Mouse (Mus musculus): Measurements from ENCODE around the gene Serpina1f. TPM values are rescaled to one million over a fixed set of nuclear protein-coding genes. Genes with fewer than 3 reads are reported as not detected.
"Not testable (repeated sequence)": the region's sequence is repeated elsewhere in the genome, so short reads cannot be mapped to it uniquely, and the experiment has no call there.

Gene Serpina1f
- 0.18 and 0.21 TPM in 2 replicates for polyA plus RNA-seq (2015; fragmentation: Nextera tagmentation; extraction: Ambion mirVana)

- no peak for ATAC-seq
- Histone ChIP-seq H3K27ac (ENCODE audit: low read depth, low read length) (no peak within 1 kb of the TSS), H3K4me1 (replicated peaks; ENCODE audit: control insufficient read depth, insufficient read depth, low read length) (no peaks in the 10 kb centered on the region), H3K4me2 (replicated peaks; ENCODE audit: low read depth) (no peak within 1 kb of the TSS), H3K4me3 (ENCODE audit: low read depth, low read length) (no peak within 1 kb of the TSS), H3K9ac (ENCODE audit: low read depth, low read length) (no peak within 1 kb of the TSS), H3K27me3 (replicated peaks; ENCODE audit: control insufficient read depth, insufficient read depth, low read length) (no peaks in the 10 kb centered on the region), H3K36me3 (ENCODE audit: control insufficient read depth, insufficient read depth) (no peaks in the 10 kb centered on the region), H3K9me3 (ENCODE audit: control insufficient read depth) (no peaks in the 10 kb centered on the region)
- no peak for TF ChIP-seq CTCF (IDR thresholded peaks at IDR 0.05; ENCODE audit: low read depth)
- WGBS: 89% methylated on average over 8 of the region's 8 CpGs
Observed at GRCm38 (mm10) chr12:103695429-103695828, at the start of gene Serpina1f. Gene Serpina1f, minus strand, starts transcription at chr12:103695529.

DNA sequence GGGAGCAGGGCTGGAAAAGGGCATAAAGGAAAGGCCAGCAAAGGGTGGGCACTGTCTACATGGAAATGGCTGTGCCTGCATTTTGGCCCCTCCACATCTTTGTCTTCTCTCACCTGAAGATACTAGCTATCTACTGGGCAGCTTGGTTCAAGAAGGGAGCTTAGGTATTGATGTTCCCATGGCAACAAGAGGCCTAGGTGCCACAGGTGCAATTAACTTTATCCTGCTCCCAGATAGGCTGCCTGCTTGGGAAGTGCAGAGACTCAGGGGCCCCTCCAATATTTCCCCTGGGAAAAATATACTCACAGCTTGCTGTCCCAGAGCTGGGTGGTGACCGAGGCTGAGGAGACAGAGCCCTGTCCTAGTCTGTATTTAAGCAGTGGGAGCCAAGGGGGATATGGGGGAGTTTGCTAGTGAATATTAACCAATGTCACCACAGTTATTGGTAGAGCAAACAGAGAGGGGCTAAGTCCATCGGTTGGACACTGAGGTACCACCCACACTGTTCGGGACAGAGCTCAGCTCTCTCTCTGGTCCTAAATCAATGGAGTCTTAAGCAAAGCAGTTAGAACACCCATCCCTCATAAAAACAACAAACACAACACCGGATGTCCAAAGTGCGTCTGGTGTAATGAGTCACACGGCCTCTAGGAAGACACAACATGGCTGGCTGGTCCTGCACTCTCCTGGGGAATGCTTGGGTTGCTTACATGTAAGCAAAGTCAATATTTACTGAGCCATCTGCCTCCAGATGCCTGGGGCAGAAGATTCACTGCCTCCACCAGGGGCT lies 42.7 kb upstream of the Serpina1f start:
- not testable (repeated sequence) for H3K9me3 ChIP-seq (ENCODE audit: control insufficient read depth); H3K4me1 ChIP-seq (replicated peaks; ENCODE audit: control insufficient read depth, insufficient read depth, low read length); H3K36me3 ChIP-seq (ENCODE audit: control insufficient read depth, insufficient read depth); H3K9ac ChIP-seq (ENCODE audit: low read depth, low read length); H3K4me2 ChIP-seq (replicated peaks; ENCODE audit: low read depth); H3K4me3 ChIP-seq (ENCODE audit: low read depth, low read length); H3K27ac ChIP-seq (ENCODE audit: low read depth, low read length); H3K27me3 ChIP-seq (replicated peaks; ENCODE audit: control insufficient read depth, insufficient read depth, low read length)
- peak; percentile 67; the same call in 1 of the 2 replicates for ATAC-seq
- 30% methylated on average over 5 of the region's 6 CpGs for WGBS
- 0 out of 2 replicates have a peak, but pooled peaks have one; percentile 1 for TF ChIP-seq CTCF (IDR thresholded peaks at IDR 0.05; ENCODE audit: low read depth)

DNA sequence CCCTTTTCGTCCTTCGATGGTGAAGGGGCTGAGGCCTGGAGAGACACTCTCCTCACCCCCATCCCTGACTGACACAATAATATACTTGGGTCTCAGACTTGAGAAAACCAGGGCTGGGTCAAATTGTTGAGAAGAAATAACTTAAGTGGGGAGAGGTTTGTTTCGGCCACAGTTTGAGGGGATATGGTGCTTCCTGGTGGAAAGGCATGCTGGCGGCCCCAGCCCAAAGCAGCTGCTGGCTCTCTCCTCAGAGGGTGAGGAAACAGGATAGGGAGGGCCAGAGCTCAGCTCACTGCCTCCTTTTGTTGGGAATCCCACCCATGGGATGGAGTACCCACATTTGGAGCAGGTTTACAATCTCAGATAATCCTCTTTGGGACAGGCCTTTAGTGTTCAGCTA lies 40.2 kb upstream of the Serpina1f start:
- not testable (repeated sequence) for H3K9ac ChIP-seq (ENCODE audit: low read depth, low read length); H3K27ac ChIP-seq (ENCODE audit: low read depth, low read length); H3K4me2 ChIP-seq (replicated peaks; ENCODE audit: low read depth); H3K4me3 ChIP-seq (ENCODE audit: low read depth, low read length); H3K27me3 ChIP-seq (replicated peaks; ENCODE audit: control insufficient read depth, insufficient read depth, low read length); H3K36me3 ChIP-seq (ENCODE audit: control insufficient read depth, insufficient read depth); H3K9me3 ChIP-seq (ENCODE audit: control insufficient read depth); ATAC-seq; H3K4me1 ChIP-seq (replicated peaks; ENCODE audit: control insufficient read depth, insufficient read depth, low read length)
- 95% methylated on average over 4 of the region's 4 CpGs for WGBS

DNA sequence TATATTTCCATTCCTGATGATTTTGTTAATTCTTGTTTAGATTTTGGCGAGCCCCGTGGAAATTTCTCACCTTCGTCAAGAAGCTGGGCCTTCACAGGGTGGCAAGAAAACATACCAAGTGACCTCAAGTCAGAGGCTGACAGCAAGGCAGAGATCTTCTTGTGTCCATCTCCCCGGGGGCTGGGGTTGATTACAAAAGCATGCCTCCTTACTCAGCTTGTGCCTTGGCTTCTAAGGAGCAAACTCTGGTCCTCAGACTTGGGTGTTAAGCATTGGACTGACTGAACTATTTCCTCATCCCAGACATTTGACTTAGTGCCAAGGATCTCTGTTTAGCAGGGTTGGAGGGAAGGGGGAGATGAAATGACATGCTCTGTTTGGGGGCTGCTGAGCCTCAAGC lies 39.8 kb upstream of the Serpina1f start:
- not testable (repeated sequence) for H3K9ac ChIP-seq (ENCODE audit: low read depth, low read length); H3K27ac ChIP-seq (ENCODE audit: low read depth, low read length); H3K27me3 ChIP-seq (replicated peaks; ENCODE audit: control insufficient read depth, insufficient read depth, low read length); H3K9me3 ChIP-seq (ENCODE audit: control insufficient read depth); H3K4me3 ChIP-seq (ENCODE audit: low read depth, low read length); H3K36me3 ChIP-seq (ENCODE audit: control insufficient read depth, insufficient read depth); ATAC-seq; H3K4me1 ChIP-seq (replicated peaks; ENCODE audit: control insufficient read depth, insufficient read depth, low read length); H3K4me2 ChIP-seq (replicated peaks; ENCODE audit: low read depth)
- 79% methylated on average over 4 of the region's 4 CpGs for WGBS

DNA sequence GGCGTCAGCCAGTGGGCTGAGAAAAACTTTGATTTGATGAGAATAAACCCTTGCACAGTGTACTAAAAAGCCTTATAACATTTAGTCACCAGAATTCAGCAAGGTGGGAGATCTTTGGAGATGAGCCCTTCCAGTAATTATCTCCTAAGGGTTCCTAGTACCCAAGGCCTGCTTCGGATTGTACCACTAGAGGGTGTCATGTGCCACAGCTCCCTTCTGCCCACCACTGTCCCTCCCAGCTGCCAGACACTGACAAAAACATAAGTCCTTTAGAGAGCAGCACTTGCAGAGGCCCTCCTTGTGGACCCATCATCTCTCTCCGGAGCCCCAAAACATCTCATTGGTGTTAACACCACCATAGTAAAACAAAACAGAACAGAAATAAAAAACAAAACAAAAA lies 16.2 kb upstream of the Serpina1f start:
- peak; percentile 72 for TF ChIP-seq CTCF (IDR thresholded peaks at IDR 0.05; ENCODE audit: low read depth)
- no peaks in the 10 kb centered on the region for H3K9me3 ChIP-seq (ENCODE audit: control insufficient read depth)
- no peaks in the 10 kb centered on the region for H3K4me1 ChIP-seq (replicated peaks; ENCODE audit: control insufficient read depth, insufficient read depth, low read length)
- no peak overlapping the region for H3K9ac ChIP-seq (ENCODE audit: low read depth, low read length)
- H3K36me3 ChIP-seq (ENCODE audit: control insufficient read depth, insufficient read depth): no peaks in the 10 kb centered on the region
- WGBS: 76% methylated on average over 3 of the region's 3 CpGs
- no peak overlapping the region for H3K4me2 ChIP-seq (replicated peaks; ENCODE audit: low read depth)
- H3K27ac ChIP-seq (ENCODE audit: low read depth, low read length): no peak overlapping the region
- no peaks in the 10 kb centered on the region for H3K27me3 ChIP-seq (replicated peaks; ENCODE audit: control insufficient read depth, insufficient read depth, low read length)
- ATAC-seq: no peak
- H3K4me3 ChIP-seq (ENCODE audit: low read depth, low read length): no peak overlapping the region

- WGBS: 61% methylated on average over 1 of the region's 1 CpGs
- Histone ChIP-seq H3K4me1 (replicated peaks; ENCODE audit: control insufficient read depth, insufficient read depth, low read length) (no peaks in the 10 kb centered on the region), H3K36me3 (ENCODE audit: control insufficient read depth, insufficient read depth) (no peaks in the 10 kb centered on the region), H3K4me2 (replicated peaks; ENCODE audit: low read depth) (no peak overlapping the region), H3K9me3 (ENCODE audit: control insufficient read depth) (no peaks in the 10 kb centered on the region), H3K27ac (ENCODE audit: low read depth, low read length) (no peak overlapping the region), H3K27me3 (replicated peaks; ENCODE audit: control insufficient read depth, insufficient read depth, low read length) (no peaks in the 10 kb centered on the region), H3K4me3 (ENCODE audit: low read depth, low read length) (no peak overlapping the region), H3K9ac (ENCODE audit: low read depth, low read length) (no peak overlapping the region)
- no peak for ATAC-seq
- peak; percentile 86 for TF ChIP-seq CTCF (IDR thresholded peaks at IDR 0.05; ENCODE audit: low read depth)
Observed at GRCm38 (mm10) chr12:103710405-103710804, 15.1 kb upstream of the Serpina1f start.

All from intestine, postnatal 0 days (tissue).